Mouse (Mus musculus) induced T-regulatory cell, adult 2 months (primary cell): ENCODE data around the gene Taar3.

Experiments used
- DNase-seq: peaks from one replicate; pipeline ENCODE4 v3.0.0-alpha.2; 2012; ENCODE audit warnings: low read depth

Taar3 gene

DNA sequence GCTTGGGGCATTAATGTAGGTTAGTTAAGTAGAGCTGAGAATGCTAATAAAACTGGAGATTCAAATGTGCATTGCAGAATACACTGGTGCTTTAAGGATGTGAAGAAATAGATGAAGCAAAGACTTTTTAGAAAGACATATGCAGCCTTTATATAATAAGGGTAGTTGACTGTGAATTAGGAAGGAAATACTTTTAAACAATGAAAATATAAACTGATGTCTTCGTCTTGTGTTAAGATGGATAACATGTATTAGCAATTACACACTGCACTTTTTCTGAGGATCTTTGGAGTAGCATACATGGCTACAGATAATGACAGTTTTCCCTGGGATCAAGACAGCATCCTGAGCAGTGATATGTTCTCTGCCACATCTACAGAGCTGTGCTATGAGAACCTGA lies 50.3 kb downstream of the Taar3 start, which contains the start of gene Taar7b:
Gene Taar7b (plus strand): TSS at position 301 of the 400 bp plus-strand sequence.
- no peak for DNase-seq
